16 mouse cellular contexts compared by ENCODE assay signal in genomic region chr8:46988366-46988765, GRCm38 (mm10). TPM values are rescaled to one million over a fixed set of nuclear protein-coding genes. Genes with fewer than 3 reads are reported as not detected.
"Had no signal": no experiment of that assay in that cellular context is flagged by ENCODE, and none has a peak within 500 bp of the region (broad histone marks: within the 10 kb centered on the region; RNA-seq: fewer than 3 reads in every experiment).

No protein-coding gene starts in this region.

- H3K36me3 ChIP-seq: limb, embryonic 10.5 days; liver, embryonic 12.5 days; midbrain, embryonic 10.5 days; neural tube, embryonic 12.5 days had no signal

- H3K9ac ChIP-seq: liver, embryonic 12.5 days; lung, embryonic 14.5 days; neural tube, embryonic 12.5 days had no signal

- H3K4me2 ChIP-seq: liver, embryonic 12.5 days; lung, embryonic 14.5 days; neural tube, embryonic 12.5 days had no signal

- H3K4me3 ChIP-seq: limb, embryonic 10.5 days; liver, embryonic 12.5 days; midbrain, embryonic 10.5 days; myocyte; neural tube, embryonic 12.5 days had no signal

- H3K27ac ChIP-seq: limb, embryonic 10.5 days; liver, embryonic 12.5 days; midbrain, embryonic 10.5 days; neural tube, embryonic 12.5 days had no signal

- DNase-seq: kidney, adult 9 months; kidney, postnatal 10 days; lung, embryonic 14.5 days; lung, postnatal 10 days; lung, postnatal 4 days; retina, postnatal 1 day; right cerebral cortex, postnatal 4 days; spleen, adult 18-20 months; thymus, adult 18-20 months; thymus, postnatal 14 days had no signal

- H3K4me1 ChIP-seq: liver, embryonic 12.5 days; midbrain, embryonic 10.5 days; neural tube, embryonic 12.5 days had no signal

- ATAC-seq: intestine, postnatal 0 days; liver, embryonic 12.5 days had no signal

- H3K27me3 ChIP-seq: liver, embryonic 12.5 days; neural tube, embryonic 12.5 days had no signal

- H3K9me3 ChIP-seq: limb, embryonic 10.5 days; liver, embryonic 12.5 days; midbrain, embryonic 10.5 days; neural tube, embryonic 12.5 days had no signal

RNA-seq across cellular contexts. Expression of gene Enpp6, which starts 1.7 kb away (rescaled TPM):
- polyA plus RNA-seq: myocyte had no signal
